Mouse (Mus musculus): ENCODE measurements around the gene Ifngr1.
A peak's percentile ranks its signal among the peaks of the same experiment; 100 is the strongest.

Ifngr1 gene

GRCm38 (mm10) chr10:19591641-19592441 lies at the start of gene Ifngr1:
Gene Ifngr1 (plus strand): TSS chr10:19591949.
- peak; percentile 98 for DNase-seq (ENCODE audit: low spot score)

- no peak for DNase-seq (ENCODE audit: low spot score)
Measured at GRCm38 (mm10) chr10:19546825-19547224, 44.9 kb upstream of the Ifngr1 start.

GRCm38 (mm10) chr10:19548016-19548415 lies 43.7 kb upstream of the Ifngr1 start:
- no peak for DNase-seq (ENCODE audit: low spot score)

- DNase-seq (ENCODE audit: low spot score) = no peak
Measured at GRCm38 (mm10) chr10:19548491-19548890, 43.3 kb upstream of the Ifngr1 start.

- no peak for DNase-seq (ENCODE audit: low spot score)
Measured at GRCm38 (mm10) chr10:19551585-19551984, 40.2 kb upstream of the Ifngr1 start.

GRCm38 (mm10) chr10:19553857-19554256 lies 37.9 kb upstream of the Ifngr1 start:
- no peak for DNase-seq (ENCODE audit: low spot score)

GRCm38 (mm10) chr10:19557696-19558095 lies 34.1 kb upstream of the Ifngr1 start:
- no peak for DNase-seq (ENCODE audit: low spot score)

- DNase-seq (ENCODE audit: low spot score) = no peak
Measured at GRCm38 (mm10) chr10:19559565-19560165, 32.1 kb upstream of the Ifngr1 start.

- DNase-seq (ENCODE audit: low spot score) = no peak
Measured at GRCm38 (mm10) chr10:19562598-19562997, 29.2 kb upstream of the Ifngr1 start.

GRCm38 (mm10) chr10:19563443-19563861 lies 28.3 kb upstream of the Ifngr1 start:
- no peak for DNase-seq (ENCODE audit: low spot score)

- DNase-seq (ENCODE audit: low spot score) = no peak
Measured at GRCm38 (mm10) chr10:19567481-19567880, 24.3 kb upstream of the Ifngr1 start.

- no peak for DNase-seq (ENCODE audit: low spot score)
Measured at GRCm38 (mm10) chr10:19570288-19570687, 21.5 kb upstream of the Ifngr1 start.

- DNase-seq (ENCODE audit: low spot score) = no peak
Measured at GRCm38 (mm10) chr10:19570716-19571115, 21.0 kb upstream of the Ifngr1 start.

- DNase-seq (ENCODE audit: low spot score) = no peak
Measured at GRCm38 (mm10) chr10:19577571-19577970, 14.2 kb upstream of the Ifngr1 start.

GRCm38 (mm10) chr10:19578001-19578400 lies 13.7 kb upstream of the Ifngr1 start:
- DNase-seq (ENCODE audit: low spot score) = no peak

- no peak for DNase-seq (ENCODE audit: low spot score)
Measured at GRCm38 (mm10) chr10:19578409-19578986, 13.3 kb upstream of the Ifngr1 start.

- no peak for DNase-seq (ENCODE audit: low spot score)
Measured at GRCm38 (mm10) chr10:19580660-19581059, 11.1 kb upstream of the Ifngr1 start.

GRCm38 (mm10) chr10:19581844-19582582 lies 9.7 kb upstream of the Ifngr1 start:
- no peak for DNase-seq (ENCODE audit: low spot score)

- no peak for DNase-seq (ENCODE audit: low spot score)
Measured at GRCm38 (mm10) chr10:19582806-19583430, 8.8 kb upstream of the Ifngr1 start.

- DNase-seq (ENCODE audit: low spot score) = no peak
Measured at GRCm38 (mm10) chr10:19584064-19584463, 7.7 kb upstream of the Ifngr1 start.

GRCm38 (mm10) chr10:19584846-19585245 lies 6.9 kb upstream of the Ifngr1 start:
- no peak for DNase-seq (ENCODE audit: low spot score)

GRCm38 (mm10) chr10:19585860-19586259 lies 5.9 kb upstream of the Ifngr1 start:
- no peak for DNase-seq (ENCODE audit: low spot score)
